Mouse (Mus musculus) cerebellum, postnatal 10 days (tissue): ENCODE data around the gene Ankmy1.
A peak's percentile ranks its signal among the peaks of the same experiment; 100 is the strongest.

ENCODE experiments used
- DNase-seq, 2 experiments: peaks; one replicate each; pipeline ENCODE4 v3.0.0; 2021; ENCODE audit warnings: mixed read lengths in 2 of 2

The Ankmy1 gene

DNA sequence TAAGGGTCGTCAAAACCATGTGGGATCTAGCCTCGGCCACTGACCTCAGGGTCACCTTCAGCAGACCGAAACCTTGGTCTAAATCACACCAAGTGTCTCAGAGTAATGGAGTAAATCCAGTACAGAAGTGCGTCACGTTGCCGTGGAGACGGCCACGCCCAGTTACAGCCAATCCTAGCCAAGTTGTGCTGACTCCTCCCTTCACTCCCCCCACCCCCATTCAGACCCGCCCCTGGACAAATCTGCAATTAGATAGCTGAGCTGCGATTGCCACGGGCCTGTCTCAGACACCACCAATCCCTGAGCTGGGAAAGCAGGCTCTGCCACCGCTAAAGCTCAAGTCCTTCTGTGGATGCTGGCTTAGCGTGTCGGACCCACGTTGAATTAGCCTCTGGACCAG is at the start of gene Ankmy1:
Gene Ankmy1, minus strand, starts transcription at position 121 of the 400 bp plus-strand sequence.
- peak; percentile 58 to 64 for DNase-seq

DNA sequence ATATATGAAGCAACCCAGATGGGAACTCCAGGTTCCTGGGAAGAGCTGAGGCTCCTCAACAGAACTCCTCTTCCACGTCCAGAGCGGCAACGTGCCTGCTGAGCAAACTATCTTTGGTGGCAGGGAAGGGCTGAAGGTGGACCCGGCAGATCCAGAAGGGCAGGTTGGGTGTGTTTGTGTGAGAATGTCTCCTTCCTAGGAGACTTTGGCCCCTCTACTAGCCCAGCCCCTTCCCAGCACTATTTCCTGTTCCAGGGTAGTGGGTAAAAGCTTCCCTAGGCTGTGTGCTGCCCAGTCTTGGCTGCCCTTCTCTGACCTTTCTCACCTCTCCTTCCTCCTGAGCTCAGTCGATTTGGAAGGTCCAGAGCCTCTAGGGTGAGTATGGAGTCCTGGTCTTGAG is 47.9 kb upstream of the Ankmy1 start, which contains the start of gene Gpr35:
Gene Gpr35, plus strand, starts transcription at position 259 of the 400 bp plus-strand sequence.
- no peak for DNase-seq

DNA sequence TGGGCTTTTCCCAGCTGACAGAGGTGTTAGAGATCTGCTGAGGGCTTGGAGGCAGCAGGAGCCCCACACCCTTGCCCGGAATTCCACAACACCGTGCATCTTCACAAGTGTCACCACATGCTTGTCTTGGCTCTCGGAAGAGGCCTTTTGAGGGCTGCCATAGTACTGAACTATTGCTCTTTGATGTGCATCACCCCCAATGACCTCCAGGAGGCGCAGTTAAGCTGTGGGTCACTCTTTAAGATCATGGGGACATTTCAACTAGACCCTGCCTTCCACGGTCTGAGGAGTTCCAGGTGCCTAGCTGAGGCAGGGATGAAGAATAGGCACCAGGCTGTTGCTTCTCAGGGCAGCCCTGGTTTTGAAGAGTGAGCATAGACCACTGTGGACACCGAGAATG is 46.7 kb upstream of the Ankmy1 start:
- DNase-seq, result peak; percentile 41 to 47

DNA sequence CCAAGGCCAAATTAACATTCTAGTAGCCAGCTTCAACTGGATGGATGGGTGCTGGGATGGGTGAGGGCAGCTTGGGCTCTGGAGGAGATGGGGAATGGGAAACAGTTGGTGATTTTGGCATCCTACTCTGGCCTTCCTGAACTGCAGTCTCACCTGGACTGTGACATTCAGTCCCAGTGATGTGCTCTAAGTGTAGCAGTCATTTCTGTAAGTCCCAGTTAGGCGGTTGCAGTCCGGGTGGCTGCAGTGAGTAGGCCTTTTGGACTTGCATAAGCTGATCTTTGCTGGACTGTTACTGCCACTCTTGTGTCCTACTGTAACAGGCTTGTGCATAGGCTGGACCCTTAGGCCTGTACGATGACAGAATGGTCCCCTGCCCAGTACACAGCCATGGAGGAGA is 45.3 kb upstream of the Ankmy1 start:
- DNase-seq, result no peak

DNA sequence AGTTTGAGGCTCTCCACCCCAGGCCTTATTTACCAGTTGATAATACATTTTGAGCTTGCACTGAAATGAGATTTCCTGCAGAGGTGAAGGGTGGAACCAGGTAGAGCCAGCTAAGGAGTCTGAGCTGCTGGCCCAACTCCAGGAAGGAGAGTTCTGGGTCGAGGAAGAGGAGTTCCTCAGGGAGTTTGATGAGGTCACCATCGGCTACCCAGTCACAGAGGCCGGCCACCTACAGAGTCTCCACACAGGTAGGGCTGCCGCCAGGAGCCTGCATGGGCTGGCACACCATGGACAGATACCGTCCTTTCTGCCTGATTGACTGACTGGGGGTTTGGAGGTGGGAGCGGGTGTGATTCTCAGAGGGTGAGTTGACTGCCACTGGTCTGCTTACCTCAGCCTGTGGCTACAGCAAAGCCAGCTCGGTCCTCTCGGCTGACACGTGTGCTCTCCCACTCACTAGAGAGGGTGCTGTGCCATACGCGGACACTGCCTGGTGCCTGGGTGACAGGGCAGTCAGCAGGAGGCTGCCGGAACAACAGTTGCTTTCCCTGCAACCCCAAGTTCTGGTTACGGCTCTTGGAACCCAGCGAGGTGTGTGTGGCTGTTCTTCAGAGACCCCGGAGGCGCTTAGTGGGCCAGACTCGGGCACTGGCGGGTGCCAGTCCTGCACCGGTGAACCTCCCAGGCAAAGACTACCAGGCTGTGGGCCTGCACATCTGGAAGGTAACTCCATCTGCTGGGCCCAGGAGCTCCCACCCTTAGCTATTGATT is 40.7 kb upstream of the Ankmy1 start:
- DNase-seq, result no peak

DNA sequence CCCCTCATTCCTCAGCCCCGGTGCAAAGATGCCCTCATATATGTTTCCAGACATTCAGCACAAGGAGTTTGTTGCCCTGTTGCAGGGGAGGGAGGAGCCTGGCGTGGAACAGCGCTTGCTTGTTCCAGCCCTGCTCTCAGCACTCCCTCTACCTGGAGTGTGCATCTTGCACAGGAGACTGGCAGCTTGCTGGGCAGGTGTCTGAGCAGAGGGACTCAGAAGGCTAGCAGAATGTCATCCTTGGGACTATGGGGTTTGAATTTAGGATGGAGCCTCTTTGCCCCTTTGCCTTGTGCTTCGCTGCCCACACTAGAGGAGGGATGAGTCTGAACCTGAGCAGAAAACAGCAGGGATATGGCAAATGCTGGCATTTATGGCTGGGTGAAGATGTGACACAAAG is 37.0 kb upstream of the Ankmy1 start:
- DNase-seq, result no peak

DNA sequence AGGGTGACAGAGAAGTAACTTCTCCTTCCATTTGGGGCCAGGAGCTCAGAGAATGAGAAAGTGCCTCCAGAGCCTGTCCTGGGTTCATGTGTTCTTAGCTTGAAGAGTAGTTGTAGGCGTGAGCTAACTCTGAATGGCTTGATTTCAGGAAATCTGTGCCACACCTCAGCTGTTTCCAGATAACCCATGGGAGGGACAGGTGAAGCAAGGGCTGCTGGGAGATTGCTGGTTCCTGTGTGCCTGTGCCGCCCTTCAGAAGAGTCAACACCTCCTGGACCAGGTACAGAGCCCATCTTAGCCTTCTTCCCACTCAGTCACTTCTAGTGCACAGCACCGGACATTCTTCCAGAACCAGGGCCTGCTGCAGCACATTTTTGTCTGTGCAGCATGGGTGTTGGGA is 35.1 kb upstream of the Ankmy1 start:
- DNase-seq, result no peak

DNA sequence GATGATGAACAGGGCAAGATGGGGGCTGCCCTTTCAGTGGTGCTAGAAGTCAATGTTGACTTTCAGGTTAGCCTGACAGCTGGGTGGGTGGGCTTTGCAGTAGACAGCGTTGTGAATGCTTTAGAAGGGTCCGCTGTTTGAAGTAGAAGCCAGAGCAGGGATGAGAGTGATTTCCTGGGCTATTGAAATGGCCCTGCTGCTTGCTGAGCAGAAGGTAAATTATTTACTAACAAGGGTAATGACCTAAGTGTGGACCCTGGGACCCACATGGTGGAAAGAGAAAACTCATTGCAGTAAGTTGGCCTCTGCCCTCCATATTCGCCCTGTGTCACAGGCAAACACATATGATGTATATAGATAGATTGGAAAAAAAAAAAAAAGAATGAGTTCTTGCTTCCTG is 33.8 kb upstream of the Ankmy1 start:
- DNase-seq, result no peak

DNA sequence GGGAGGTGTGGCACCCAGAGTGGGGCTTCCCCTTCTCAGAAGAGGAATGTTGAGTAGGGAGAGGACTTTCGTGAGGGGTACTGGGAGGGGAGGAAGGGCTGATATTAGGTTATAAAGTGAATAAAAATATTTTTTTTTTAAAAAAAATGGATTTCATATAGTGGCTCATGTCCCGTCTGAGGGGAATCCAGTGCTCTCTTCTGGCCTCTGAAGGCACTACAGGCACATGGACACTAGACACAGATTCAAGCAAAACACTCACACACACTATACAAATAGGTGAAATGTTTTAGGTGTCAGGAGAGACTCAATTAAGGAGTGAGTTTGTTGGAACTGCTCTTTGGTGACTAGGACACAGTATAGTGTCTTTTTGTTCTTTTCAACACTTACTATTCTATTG is 33.3 kb upstream of the Ankmy1 start:
- no peak for DNase-seq

DNA sequence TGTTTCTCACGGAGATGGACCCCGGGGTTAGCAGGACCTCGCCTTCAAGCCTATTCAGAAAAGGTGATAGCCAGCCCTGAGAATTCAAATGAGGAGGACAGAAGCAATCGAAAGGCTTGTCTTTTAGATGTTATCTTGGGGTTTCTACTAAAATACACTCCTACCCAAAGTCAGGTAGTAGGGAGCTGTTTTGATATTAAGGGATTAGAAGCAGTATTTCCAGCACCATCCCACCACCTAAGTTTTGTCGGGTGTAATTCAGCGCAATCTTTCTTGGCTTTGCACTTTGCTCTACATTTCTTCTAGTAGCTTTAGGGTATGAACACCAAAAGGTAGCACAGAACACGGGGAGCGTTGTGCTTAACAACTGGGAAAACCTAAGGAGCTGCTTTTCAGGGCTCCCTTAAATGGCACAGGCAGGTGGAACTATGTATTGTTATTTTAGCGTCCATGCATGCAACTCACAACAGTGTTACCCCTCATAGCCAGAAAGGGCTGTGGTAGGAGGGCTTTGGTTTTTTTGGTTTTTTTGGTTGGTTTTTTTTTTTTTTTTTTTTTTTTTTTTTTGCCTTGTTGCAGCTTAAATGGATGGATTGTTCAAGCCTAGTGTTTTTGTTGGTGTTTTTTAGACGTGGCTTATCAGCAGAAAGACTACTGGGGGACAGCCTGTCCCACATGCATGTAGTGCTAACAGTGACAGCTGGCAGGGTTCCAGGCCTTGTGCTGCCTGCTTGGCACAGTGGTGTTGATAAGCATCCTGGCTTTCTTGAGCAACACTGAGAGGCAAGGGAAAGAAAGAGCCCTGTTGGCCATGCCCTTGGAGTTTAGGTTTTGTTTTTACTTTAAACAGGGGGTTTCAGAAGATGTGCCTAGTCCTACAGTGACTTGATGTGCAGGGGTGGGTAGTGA is 32.6 kb upstream of the Ankmy1 start:
- DNase-seq, result peak; percentile 85 to 86

DNA sequence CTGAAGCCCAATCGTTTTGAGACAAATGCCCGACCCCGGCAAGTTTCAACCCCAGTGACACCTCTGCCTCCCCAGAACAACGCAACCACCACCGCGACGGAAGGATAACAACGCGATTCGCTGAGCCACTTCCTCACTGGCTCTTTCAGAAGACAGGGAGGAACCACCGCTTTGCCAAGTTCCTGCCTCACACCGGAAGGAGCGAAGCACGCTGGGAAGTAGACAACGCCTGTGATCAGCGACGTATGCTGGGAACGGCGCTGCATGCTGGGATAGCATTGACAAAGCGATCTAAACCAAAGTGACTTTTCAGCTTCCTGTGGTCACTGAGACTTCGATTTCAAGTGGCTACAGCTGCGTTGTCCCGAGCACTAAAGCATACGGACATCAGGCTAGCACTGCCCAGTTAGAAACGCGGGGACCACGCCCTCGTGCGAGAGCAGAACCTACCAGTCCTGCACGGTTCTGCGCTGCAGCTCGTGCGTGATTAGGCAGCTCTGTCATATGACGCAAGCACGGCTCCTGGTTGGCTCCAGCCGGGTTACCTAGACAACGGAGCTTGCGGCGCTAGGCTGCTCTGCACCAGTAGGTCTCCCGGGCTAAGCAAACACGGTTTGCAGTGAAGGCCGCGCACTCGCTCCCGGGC is 31.6 kb upstream of the Ankmy1 start, which contains the start of gene Capn10:
Gene Capn10, plus strand, starts transcription at position 195 of the 646 bp plus-strand sequence.
- peak; percentile 95 to 96 for DNase-seq

DNA sequence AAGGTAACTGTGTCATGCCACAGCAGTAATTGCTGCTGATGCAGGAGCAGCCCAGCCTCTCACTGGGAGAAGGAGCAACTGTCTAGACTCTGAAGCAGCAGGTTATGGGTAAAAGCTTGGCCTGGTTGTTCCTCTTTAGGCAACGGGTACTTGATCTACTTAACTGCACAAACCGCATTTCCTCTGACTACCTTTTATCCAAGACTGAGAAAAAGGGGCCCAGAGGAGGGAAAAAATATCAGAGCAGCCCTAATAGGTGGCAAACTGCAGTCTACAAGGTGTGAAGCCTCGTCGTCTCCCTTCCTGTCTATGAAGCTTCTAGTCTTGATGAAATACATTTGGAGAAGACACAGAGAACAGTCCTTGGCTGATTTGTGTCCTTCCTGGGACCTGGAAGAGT is 30.9 kb upstream of the Ankmy1 start:
- no peak for DNase-seq

DNA sequence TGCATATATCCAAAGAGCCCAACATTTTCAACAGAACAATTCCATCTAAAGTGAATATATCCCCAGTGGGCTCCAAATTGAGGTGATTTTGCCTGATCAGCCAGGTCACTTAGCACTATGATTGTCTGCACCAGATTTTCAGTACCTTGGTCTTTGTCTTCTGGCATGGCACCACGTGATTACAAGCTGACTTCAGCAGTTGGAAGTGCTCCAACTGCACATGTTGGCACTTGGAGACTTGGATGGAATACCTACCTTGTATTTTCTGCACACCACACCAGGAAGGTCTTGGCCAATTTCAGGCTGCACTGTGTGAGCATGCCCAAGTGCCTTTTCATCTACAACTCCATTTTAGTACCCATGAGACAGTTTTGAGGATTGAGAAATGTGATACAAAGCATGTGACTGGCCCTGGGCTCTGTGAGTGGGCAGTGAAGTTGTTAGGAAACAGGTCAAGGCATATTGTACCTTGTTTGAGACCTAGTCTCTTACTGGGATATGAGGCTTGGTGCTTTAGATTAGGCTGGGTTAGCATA is 27.5 kb upstream of the Ankmy1 start:
- no peak for DNase-seq

DNA sequence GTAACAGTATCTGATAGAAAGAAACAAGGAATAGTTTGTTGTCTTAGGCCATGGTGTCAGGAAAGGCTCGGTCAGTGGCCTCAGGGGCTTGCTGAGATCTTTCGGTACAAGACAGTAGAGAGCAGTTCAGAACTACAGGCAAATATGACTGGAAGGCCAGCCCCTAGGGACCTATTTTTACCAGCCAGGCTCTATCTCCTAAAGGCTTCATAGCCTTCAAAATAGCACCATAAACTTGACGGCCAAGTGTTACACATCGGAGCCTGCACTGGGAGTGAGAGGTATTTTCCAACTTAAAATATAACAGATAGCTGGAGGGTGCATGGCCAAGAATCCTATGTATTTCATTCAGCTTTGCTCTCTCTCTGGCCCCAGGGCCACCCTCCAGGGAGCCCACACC is 18.8 kb upstream of the Ankmy1 start:
- DNase-seq, result no peak

DNA sequence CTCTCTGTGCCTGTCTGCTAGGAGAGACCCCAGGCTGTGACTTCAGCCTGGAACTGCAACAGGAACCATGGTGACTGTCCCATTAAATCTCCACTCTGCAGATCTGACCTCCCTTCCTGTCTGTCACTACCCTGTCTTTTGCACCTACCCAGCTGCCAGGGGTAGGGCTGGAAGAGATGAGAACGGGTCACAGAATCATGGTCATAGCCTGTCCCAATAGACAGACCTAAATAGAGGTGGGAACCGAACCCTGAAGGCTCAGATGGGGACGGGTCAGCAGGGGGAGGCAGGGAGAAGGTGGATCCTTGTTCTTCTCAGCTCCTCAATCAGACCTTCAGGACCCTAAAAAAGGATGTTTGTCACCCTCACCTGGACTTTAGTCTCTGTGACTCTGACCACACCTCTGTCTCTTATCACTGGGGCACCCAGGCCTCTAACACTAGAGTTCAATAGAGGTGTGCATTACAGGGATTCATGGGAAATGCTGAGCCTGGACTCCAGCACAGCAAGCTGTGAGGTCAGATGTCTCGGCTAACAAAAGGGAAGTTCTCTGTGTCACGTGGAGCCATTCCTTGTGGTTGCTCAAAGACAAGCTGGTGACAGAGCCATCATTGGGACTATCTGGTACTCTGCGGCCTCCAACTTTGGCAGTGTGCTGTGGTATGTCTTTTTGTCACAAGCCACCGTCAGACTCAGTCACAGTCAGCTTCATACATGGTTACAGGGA is 17.9 kb upstream of the Ankmy1 start:
- DNase-seq, result no peak

DNA sequence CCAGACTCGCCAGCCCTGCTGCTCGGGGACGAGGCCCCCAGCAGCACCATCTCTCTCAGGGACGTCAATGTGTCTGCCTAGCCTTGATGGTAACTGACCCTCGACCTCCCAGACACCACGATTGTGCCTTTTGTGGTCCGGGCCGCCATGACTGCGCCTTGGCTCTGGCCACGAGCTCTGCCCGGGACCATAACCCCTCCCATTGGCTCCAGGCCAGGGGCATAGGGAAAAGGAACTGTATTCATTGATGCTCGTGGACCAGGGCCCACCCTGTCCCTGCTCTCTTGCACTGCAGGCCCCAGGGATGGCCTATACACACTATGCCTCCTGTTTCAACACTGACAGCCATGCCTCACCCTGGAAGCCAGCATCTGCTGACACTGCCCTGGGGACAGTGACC is 17.1 kb upstream of the Ankmy1 start:
- peak; percentile 53 to 56 for DNase-seq

DNA sequence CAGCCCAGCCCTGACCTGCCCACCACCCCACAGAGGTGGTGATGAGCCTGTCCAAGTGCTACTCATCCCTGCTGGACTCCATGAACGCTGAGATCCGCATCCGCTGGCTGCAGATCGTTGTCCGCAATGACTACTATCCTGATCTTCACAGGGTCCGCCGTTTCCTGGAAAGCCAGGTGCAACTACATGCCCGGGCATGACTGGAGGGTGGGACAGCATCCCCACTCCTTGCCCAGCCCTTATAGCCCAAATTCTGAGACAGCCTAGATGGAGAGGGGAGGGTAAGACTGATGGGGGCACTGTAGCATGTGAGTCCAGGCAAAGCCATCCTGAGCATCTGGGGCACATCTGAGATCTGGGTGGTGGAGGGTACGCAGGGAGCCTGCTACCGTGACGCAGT is 16.4 kb upstream of the Ankmy1 start:
- DNase-seq, result no peak

DNA sequence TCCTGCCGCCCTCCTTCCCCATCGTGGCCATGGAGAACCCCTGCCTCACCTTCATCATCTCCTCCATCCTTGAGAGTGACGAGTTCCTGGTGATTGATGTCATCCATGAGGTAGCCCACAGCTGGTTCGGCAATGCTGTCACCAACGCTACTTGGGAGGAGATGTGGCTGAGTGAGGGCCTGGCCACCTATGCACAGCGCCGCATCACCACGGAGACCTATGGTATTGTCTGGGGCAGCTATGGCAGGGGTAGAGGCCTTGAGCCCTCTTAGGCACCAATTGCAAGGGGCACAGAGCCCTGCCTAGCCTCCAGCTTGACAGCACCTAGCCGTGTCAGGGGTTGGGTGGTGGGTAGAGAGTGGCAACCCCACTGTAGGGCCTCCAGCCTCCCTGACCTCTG is 14.0 kb upstream of the Ankmy1 start:
- no peak for DNase-seq

DNA sequence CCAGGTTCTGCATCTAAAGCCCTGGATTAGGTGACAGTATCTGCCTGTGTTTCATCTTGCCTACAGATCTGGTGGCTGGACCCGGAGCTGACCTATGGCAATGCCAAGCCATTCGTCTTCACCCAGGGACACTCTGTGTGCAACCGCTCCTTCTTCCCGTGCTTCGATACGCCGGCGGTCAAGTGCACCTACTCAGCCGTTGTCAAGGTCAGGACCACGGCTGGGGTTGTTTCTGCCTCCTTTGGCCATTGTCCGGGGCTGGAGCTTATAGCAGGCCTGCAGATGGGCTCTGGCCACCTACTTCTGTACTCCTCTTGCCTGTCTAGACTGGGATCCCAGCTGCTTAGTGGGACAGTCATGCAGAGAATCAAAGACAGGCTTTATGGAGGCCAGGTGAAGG is 12.3 kb upstream of the Ankmy1 start:
- DNase-seq, result no peak

DNA sequence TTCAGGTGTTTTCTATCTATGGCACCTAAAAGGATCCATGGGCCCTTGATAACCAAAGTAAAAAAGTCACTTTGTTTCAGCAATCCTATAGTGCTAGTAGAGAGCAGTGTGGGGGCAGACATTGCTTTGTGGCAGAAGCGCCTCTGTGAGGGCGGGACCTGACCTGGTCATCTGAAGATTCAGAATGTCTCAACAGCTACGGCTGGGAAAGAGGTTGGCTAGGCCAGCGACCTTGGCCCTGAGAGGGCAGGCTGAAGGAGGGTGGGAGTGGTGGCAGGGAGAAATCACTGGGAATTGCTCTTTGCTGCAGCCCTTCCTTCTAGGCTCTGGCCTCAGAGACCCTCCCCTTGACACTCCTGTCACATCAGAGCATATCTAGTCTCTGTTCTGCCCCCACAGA is 11.5 kb upstream of the Ankmy1 start:
- DNase-seq, result no peak

DNA sequence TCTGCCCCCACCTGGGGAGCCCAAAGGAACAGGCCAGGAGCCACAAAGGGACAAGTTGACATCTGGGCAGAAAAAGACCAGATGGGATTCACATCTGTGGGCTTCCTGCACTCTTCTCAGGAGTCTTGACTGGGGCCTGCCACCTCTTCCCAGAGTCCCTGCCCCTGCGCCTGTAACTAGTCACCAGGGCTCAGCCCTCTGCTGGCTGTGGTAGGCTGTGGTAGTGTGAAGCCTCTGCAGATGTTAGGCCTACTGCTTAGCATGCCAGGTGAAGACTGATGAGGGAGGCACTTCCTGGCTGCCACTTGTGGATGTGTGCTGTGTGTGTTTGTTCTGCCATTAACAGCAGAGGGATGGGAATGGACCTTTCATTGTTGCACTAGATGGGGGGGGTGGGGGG is 9.6 kb upstream of the Ankmy1 start:
- no peak for DNase-seq

DNA sequence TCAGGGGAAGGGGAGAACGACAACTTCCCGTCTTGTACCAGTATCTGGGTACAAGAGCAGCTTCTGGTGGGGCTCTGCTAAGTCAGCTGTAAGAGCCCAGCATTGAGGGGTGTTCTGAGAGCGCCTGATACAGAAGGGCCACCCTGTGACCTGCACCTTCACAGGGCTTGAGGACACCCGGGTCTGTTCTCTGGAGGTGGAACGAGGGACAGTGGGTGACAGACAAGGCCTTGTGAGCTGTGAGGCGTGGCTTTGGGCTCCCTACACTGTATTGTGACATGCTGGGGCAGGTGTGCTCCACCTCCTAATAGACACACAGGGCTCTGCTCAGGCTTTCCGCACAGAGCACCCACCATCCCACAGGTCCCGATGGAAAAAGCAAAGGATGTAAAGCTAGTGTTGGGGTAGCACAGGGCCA is 9.0 kb upstream of the Ankmy1 start:
- DNase-seq, result no peak
